Mouse (Mus musculus) spleen, postnatal 36 days (tissue): ENCODE measurements around the gene Cnot6l.

Experiments
- DNase-seq, 2 experiments: peaks; one replicate each; pipeline ENCODE4 v3.0.0; 2022; ENCODE audit warnings: low spot score in 2 of 2, mixed read lengths in 1 of 2

Cnot6l gene

GRCm38 (mm10) chr5:96161578-96162398 lies 2.2 kb downstream of the Cnot6l start:
- DNase-seq = peak; percentile 68 to 71

DNA sequence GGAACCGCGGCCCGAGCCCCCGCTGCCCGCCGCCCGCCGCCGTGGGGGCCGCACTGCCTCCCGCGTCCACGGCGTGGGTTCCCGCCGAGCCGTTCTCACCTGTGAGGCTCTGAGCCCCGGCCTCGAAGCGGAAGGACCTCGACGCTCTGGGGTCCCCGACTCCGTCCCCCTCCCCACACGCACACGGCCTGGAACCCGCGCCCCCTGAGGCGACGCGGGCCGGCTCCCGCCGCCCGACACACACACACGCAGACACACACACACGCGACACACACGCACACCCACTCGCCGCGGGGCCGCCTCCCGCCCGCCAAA lies 2.8 kb downstream of the Cnot6l start:
- DNase-seq = no peak

DNA sequence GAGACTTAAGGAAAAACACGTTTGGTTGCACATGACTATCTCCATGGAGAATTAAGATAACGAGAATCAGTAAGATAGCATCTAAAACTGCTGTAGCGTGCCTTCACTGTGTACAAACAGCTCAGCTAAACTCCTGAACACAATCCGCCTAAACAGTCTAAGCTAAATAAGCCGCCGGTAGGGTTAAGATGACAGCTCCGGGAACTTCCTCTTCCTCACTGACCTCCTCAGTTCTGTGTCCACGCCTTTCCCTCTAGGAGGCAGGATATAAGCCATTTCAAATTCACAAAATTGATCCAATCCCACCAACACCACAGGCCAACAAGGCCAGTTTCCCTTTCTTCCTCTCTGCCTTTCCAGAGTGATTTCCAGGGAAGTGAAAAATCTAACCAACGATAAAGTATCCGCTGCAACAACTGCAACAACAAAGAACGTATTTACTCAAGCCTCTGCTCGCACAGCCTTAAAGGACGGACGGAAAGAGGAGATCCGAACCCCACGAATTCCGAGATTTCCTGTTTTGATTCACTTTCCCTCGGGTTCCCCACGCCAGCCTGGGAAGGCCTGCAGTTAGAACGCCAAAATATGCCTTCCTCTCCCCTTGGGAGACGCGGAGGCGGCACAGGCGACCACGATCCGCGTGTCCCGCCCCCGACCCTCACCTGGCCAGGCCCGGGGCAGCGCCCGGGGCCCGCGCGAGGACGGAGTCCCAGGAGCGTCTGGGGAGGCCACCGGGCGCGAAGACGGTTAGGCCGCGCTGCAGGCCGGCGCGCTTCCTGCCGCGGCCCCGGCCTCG lies 3.3 kb downstream of the Cnot6l start:
- DNase-seq = peak in 1 of 2 experiments; percentile 42

- DNase-seq = no peak
Measured at GRCm38 (mm10) chr5:96142351-96142750, 21.6 kb downstream of the Cnot6l start.

GRCm38 (mm10) chr5:96130683-96131082 lies 33.3 kb downstream of the Cnot6l start:
- DNase-seq = no peak

DNA sequence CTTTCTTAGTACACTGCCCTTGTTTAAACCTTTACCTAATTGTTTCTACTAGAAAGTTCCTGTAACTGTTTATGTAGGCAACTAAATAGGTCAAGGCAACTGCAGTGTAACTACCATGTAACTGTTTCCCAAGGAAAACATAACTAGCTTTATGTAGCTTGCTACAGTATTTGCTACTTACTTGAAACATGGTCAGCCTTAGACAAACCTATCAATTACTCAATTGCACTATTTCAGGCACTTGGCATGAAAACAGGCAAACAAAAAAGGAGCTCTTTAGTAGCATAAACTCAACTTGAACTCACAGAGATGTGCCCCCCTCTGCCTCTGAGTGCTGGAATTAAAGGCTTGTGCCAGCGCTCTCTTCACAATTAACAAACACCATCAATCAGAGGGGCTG lies 37.1 kb downstream of the Cnot6l start:
- no peak for DNase-seq

DNA sequence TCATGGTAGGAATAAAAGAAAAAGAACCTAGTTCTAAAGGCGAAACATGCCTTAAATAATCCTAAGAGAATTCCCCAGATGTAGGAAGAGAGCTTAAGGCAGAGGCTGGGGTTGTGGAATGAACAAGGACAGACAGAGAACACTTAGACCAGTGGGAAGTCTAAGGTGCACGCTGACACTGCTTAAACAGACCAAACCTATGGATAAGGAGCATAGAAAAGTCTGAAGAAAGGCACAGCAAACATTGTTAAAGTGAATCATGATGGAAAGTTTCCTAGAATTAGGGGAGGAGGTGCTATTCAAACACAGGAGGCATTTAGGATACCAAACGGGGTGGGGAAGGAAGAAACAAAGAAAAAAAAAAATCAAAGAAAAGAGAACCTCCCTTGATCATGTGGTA lies 49.0 kb downstream of the Cnot6l start:
- no peak for DNase-seq

DNA sequence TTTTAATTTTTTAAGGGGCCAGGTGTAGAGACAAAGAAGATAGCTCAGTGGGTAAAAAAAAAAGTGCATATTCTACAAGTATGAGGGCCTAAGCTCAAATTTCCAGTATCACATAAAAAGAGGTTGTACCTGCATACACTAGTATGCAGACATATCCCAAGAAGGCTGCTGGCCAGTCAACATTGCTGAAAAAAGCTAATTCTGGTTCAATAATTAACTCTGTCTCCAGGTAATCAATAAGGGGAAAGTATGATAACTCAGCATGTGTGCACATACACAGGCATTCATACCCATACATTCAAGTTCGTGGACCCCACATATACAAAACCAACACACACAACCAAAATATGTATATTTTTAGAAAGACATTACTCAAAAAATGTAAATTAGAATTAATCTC lies 59.3 kb downstream of the Cnot6l start:
- DNase-seq = no peak

DNA sequence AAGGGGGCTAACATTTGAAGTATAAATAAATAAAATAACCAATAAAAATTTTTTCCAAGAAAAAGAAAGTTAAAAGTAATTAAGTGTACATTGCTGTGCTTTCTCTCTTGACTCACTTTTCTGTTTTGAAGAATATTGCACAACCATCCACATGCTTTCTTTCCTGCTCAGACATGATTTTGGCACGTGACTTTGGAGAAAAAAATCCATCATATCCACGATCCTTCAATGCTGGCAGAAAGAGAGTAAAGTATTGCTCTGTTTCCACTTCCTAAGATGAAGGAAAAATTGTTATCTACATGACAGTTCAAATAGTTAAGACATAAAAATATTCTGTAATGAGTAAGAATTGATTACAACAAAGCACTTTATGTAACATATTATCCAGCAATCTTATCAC lies 72.5 kb downstream of the Cnot6l start:
- DNase-seq = no peak

- DNase-seq = no peak
Measured at GRCm38 (mm10) chr5:96085324-96085723, 78.6 kb downstream of the Cnot6l start.

DNA sequence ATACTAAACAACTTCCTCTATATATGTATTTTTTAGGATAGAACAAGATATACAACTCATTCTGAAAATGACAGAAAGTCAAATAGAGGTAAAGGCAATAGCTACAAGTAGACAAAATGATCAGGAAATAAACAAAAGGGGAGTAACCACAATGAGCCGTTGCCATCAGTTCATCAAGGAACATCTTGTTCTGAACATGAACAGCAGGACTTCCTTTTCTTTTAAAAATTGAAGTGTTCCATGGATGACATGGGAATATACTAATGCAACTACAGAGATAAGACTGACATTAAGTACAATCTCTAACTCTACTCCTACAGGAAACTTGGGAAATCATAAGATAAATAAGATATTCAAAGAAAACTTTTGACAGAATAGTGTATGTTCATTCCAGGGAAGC lies 84.9 kb downstream of the Cnot6l start:
- no peak for DNase-seq

- no peak for DNase-seq
Measured at GRCm38 (mm10) chr5:96065591-96065990, 98.4 kb downstream of the Cnot6l start.

DNA sequence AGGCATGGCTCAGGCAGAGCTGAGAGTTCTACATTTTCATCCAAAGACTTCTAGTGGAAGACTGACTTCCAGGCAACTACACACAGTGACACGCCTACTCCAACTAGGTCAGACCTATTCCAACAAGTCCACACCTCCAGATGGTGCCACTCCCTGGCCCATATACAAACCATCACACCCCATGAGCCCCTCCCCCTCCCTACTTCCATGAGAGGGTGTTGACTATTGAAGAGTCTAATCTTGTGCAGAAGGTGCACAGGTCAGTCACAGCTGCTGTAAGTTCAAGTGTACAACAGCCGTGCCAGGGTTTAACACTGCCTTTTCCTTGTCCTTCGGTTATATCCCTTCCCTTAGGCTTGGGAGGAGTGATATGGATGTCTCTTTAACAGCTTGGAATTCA lies 121.5 kb downstream of the Cnot6l start:
- no peak for DNase-seq

DNA sequence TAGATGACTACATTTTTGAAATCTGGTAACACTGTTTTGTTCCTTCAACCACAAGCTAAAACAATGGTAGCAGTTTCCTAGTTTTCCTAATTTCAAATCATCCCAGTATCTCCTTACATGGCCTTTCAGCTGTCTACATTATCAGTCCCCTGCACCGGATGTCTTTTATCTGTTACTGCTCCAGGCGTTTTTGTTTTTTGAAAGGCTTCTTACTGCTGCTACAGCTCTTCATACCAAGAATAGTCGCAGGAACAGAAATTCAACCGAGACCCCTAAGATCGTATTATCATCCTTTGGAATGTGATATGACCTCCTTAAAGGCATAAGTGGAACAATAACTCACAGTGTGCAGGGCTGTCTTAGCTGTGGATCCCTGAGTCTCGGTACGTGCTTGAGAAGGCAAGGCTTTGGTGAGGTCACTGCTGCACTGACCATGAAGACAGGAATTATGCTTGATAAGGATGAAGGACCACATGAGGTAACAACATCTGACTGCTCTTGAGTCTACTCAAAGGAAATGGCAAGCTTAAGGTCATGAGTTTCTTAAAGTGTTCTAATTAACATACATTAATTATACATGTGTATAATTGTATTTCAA lies 122.4 kb downstream of the Cnot6l start:
- DNase-seq = no peak

DNA sequence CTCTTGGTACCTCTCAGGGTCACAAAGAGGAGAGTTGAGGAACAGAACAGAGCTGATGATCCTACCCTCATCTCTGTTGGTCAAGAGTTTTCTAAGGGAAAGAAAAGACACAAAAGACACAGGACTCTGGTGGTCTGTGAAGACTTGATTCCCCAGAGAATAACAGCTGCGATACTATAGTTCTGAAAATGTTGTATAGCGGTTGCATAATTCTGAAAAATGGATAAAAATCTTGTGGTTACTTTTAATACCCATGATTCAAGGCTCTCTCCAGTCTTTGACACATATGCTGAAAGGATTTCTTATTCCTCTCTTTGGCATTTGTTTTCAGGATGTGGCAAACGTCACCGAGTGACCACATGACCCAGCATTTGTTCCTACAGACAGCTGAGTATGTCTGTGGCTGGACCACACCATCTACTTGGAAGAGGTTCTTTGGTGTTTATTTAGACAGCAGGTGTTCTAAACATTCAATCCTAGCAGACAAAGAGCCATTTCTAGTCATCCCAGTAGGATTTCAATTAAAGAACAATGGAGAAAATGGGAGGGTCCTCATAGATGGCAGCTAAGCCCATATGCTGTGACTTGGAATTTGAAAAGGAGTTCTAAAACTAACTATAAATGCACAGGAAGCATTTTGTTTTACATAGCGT lies 124.7 kb downstream of the Cnot6l start:
- DNase-seq = no peak

DNA sequence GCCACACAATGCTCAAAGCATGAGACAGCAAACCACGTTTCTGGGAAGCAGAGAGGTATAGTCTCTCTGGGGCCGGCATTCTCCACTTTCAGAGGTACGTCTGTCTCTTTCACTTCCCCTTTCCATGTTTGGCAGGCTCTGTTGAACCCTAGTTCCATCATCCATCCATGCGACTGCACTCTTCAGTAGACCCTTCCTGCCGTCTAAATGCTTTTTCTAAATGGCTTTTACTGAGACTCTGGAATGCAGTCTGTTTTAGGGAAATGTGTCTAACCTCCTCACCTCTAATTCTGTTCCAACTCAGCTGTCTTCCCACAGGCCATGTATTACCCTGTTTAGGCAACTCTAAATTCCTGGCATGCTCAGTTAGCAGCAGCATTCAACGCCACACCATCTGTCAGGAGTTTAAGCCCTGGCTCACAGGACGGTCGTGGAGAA lies 126.3 kb downstream of the Cnot6l start:
- DNase-seq = peak; percentile 17 to 20

- no peak for DNase-seq
Measured at GRCm38 (mm10) chr5:96036125-96036672, 127.8 kb downstream of the Cnot6l start.

DNA sequence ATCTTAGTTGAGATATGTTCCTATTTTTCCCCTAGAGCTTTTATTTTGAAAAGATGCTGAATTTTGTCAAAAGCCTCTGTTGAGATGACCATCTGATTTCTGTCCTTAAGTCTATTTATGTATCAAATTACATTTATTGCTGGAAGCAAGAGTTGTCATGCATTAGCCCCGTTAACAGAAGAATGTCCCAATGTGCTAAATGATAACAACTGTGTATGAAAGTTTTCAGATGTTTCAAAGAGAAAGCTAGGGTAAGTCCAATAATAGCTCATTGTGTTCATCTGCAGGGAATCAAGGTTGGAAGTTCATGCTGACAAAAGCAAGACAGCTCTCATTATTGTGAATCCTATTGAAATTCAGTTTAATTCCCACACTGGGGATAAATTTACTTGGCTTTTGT lies 129.9 kb downstream of the Cnot6l start:
- no peak for DNase-seq

- DNase-seq = no peak
Measured at GRCm38 (mm10) chr5:96029821-96030220, 134.2 kb downstream of the Cnot6l start.
